Mouse (Mus musculus) MEL (cell line): ENCODE measurements around the gene Ppp4r3a. TPM values are rescaled to one million over a fixed set of nuclear protein-coding genes. Genes with fewer than 3 reads are reported as not detected.
A peak's percentile ranks its signal among the peaks of the same experiment; 100 is the strongest.
"Not testable (repeated sequence)": the region's sequence is repeated elsewhere in the genome, so short reads cannot be mapped to it uniquely, and the experiment has no call there.

Experiments
- DNase-seq: peaks from one replicate; pipeline ENCODE4 v3.0.0; 2011; ENCODE audit warnings: low read depth, low spot score
- H3K27ac ChIP-seq: 2 replicates; pipeline ENCODE4 v1.5.1; 2012; ENCODE audit warnings: low read depth, mild to moderate bottlenecking, control low read depth, low read length, moderate library complexity; ENCODE audit not compliant: control insufficient read depth
- H3K27me3 ChIP-seq, 2 experiments: fragments of 150-350 bp in 1 of 2; sonication (generic) in 1 of 2; 2 replicates each; pipeline ENCODE4 v1.6.1; 2012; ENCODE audit warnings: low read length in 2 of 2, mild to moderate bottlenecking in 2 of 2, improper control_type of control experiment in 1 of 2, moderate library complexity in 1 of 2; ENCODE audit not compliant: insufficient read depth in 2 of 2, control insufficient read depth in 1 of 2
- H3K36me3 ChIP-seq, 2 experiments: 2 replicates each; pipeline ENCODE4 v1.6.1; 2012 to 2014; ENCODE audit warnings: low read length in 2 of 2, improper control_type of control experiment in 1 of 2, inconsistent platforms in 1 of 2, mild to moderate bottlenecking in 1 of 2; ENCODE audit not compliant: insufficient read depth in 2 of 2, control insufficient read depth in 1 of 2
- H3K4me1 ChIP-seq, 2 experiments: fragments of 150-350 bp in 1 of 2; sonication (generic) in 1 of 2; 2 replicates each; pipeline ENCODE4 v1.6.1; 2012; ENCODE audit warnings: low read length in 2 of 2, improper control_type of control experiment in 1 of 2, mild to moderate bottlenecking in 1 of 2; ENCODE audit not compliant: insufficient read depth in 2 of 2, control insufficient read depth in 1 of 2
- H3K4me3 ChIP-seq, 2 experiments: fragments of 150-350 bp in 1 of 2; sonication (generic) in 1 of 2; 2 replicates each; pipeline ENCODE4 v1.5.1; 2012; ENCODE audit warnings: low read depth in 2 of 2, low read length in 2 of 2, mild to moderate bottlenecking in 2 of 2, moderate library complexity in 2 of 2, control low read depth in 1 of 2, improper control_type of control experiment in 1 of 2; ENCODE audit not compliant: control insufficient read depth in 1 of 2, insufficient read depth in 1 of 2
- H3K79me2 ChIP-seq: 2 replicates; pipeline ENCODE4 v1.6.1; 2012; ENCODE audit warnings: mild to moderate bottlenecking, low read length, moderate library complexity; ENCODE audit not compliant: control insufficient read depth, poor library complexity, insufficient read depth
- H3K9ac ChIP-seq: 2 replicates; pipeline ENCODE4 v1.6.1; 2012; ENCODE audit warnings: low read depth, mild to moderate bottlenecking, control low read depth, low read length, moderate library complexity; ENCODE audit not compliant: control insufficient read depth, poor library complexity, severe bottlenecking
- H3K9me3 ChIP-seq: fragments of 150-350 bp; sonication (generic); replicated peaks from 2 replicates; pipeline ENCODE4 v1.6.1; 2012; ENCODE audit warnings: mild to moderate bottlenecking, low read length, improper control_type of control experiment, moderate library complexity; ENCODE audit not compliant: insufficient read depth
- CHD2 ChIP-seq: IDR thresholded peaks from 2 replicates; pipeline ENCODE4 v1.6.1; 2011; ENCODE audit warnings: low read length, improper control_type of control experiment
- CTCF ChIP-seq, 3 experiments: IDR thresholded peaks in 2 of 3; conservative IDR thresholded peaks in 1 of 3; 2 replicates each; pipeline ENCODE4 v1.5.1; 2011 to 2012; ENCODE audit warnings: low read length in 3 of 3, low read depth in 2 of 3, mild to moderate bottlenecking in 2 of 3, improper control_type of control experiment in 1 of 3, inconsistent platforms in 1 of 3, mixed read lengths in 1 of 3, moderate library complexity in 1 of 3; ENCODE audit not compliant: control insufficient read depth in 1 of 3, insufficient read depth in 1 of 3, poor library complexity in 1 of 3, severe bottlenecking in 1 of 3
- E2F4 ChIP-seq: IDR thresholded peaks from 2 replicates; pipeline ENCODE4 v1.6.1; 2011; ENCODE audit warnings: low read depth, low read length, improper control_type of control experiment, borderline replicate concordance
- ELF1 ChIP-seq: IDR thresholded peaks from 2 replicates; pipeline ENCODE4 v1.6.1; 2014; ENCODE audit warnings: low read depth, mild to moderate bottlenecking, inconsistent platforms, low read length, improper control_type of control experiment, moderate library complexity
- ETS1 ChIP-seq: IDR thresholded peaks from 2 replicates; pipeline ENCODE4 v1.6.1; 2012; ENCODE audit warnings: low read depth, mild to moderate bottlenecking, inconsistent platforms, low read length, improper control_type of control experiment, moderate library complexity
- GATA1 ChIP-seq: IDR thresholded peaks from 2 replicates; pipeline ENCODE4 v1.6.1; 2011; ENCODE audit warnings: low read depth, low read length, improper control_type of control experiment
- JUND ChIP-seq: IDR thresholded peaks from 2 replicates; pipeline ENCODE4 v1.6.1; 2011; ENCODE audit warnings: low read depth, mild to moderate bottlenecking, improper control_type of control experiment, low read length
- KAT2A ChIP-seq: conservative IDR thresholded peaks from 2 replicates; pipeline ENCODE4 v1.6.1; 2012; ENCODE audit warnings: low read depth, low read length, improper control_type of control experiment, inconsistent platforms
- MYC ChIP-seq: IDR thresholded peaks from 2 replicates; pipeline ENCODE4 v1.6.1; 2011; ENCODE audit warnings: low read depth, mild to moderate bottlenecking, low read length, improper control_type of control experiment, moderate library complexity
- POLR2AphosphoS5 ChIP-seq: IDR thresholded peaks from 2 replicates; pipeline ENCODE4 v1.6.1; 2012; ENCODE audit warnings: low read depth, borderline replicate concordance, mild to moderate bottlenecking, inconsistent platforms, low read length, moderate library complexity, mixed read lengths
- RAD21 ChIP-seq: IDR thresholded peaks from 2 replicates; pipeline ENCODE4 v1.6.1; 2011; ENCODE audit warnings: mild to moderate bottlenecking, low read depth, low read length, improper control_type of control experiment
- RCOR1 ChIP-seq: IDR thresholded peaks from 2 replicates; pipeline ENCODE4 v1.6.1; 2012; ENCODE audit warnings: low read depth, mild to moderate bottlenecking, inconsistent platforms, low read length, improper control_type of control experiment
- SIN3A ChIP-seq: IDR thresholded peaks from 2 replicates; pipeline ENCODE4 v1.6.1; 2012; ENCODE audit warnings: low read length, improper control_type of control experiment, inconsistent platforms
- TBP ChIP-seq: IDR thresholded peaks from 2 replicates; pipeline ENCODE4 v1.8.0; 2011; ENCODE audit warnings: low read depth, low read length, improper control_type of control experiment
- USF2 ChIP-seq, 2 experiments: IDR thresholded peaks; 2 replicates each; pipeline ENCODE4 v1.6.1; 2011 to 2012; ENCODE audit warnings: improper control_type of control experiment in 2 of 2, low read length in 2 of 2, borderline replicate concordance in 1 of 2, inconsistent platforms in 1 of 2, low read depth in 1 of 2, mild to moderate bottlenecking in 1 of 2; ENCODE audit not compliant: insufficient read depth in 1 of 2
- polyA plus RNA-seq, 2 experiments: library from polyadenylated mRNA; stranded (reverse) in 1 of 2; unstranded in 1 of 2; fragments of >175 nt in 1 of 2; fragments of >200 nt in 1 of 2; gene quantifications; 2 replicates each; pipeline versions ENCODE4 v1.2.1 to v1.2.4; 2012; ENCODE audit warnings: low replicate concordance in 2 of 2, low read depth in 1 of 2; ENCODE audit not compliant: insufficient read length in 2 of 2, insufficient read depth in 1 of 2, missing spikeins in 1 of 2
- total RNA-seq: library from RNA; depleted of rRNA; stranded (reverse); fragments of 300-350 nt; gene quantifications from 2 replicates; pipeline ENCODE4 v1.2.3, GENCODE M21; 2012

Gene Ppp4r3a
- total and polyA plus RNA-seq, 3 experiments: 48.5 to 701 (median 61.2) TPM

- Histone ChIP-seq H3K4me1 (peaks cover 18 to 45% of the 10 kb centered on the region in 2 experiments), H3K4me3 (peak overlapping the region in 1 of 2 experiments; percentile 16; a peak in 1 of 4 replicates), H3K9me3 (no peaks in the 10 kb centered on the region), H3K79me2 (peaks cover 17% of the 10 kb centered on the region), H3K36me3 (peaks cover 0 to 37% of the 10 kb centered on the region in 2 experiments; a peak in 2 of 4 replicates)
- TF ChIP-seq RCOR1 (peak; percentile 67; the same call in 1 of the 2 replicates), CTCF (IDR thresholded peaks at IDR 0.05 in 2 of 3, conservative IDR thresholded peaks at IDR 0.05 in 1 of 3; ENCODE audit: control insufficient read depth in 1 of 3, insufficient read depth in 1 of 3, low read depth in 2 of 3, low read length in 3 of 3, poor library complexity in 1 of 3, severe bottlenecking in 1 of 3) (no peak), TBP (0 out of 2 replicates have a peak, but pooled peaks have one; percentile 45), RAD21 (no peak), POLR2AphosphoS5 (no peak), GATA1 (peak; percentile 42; the same call in 1 of the 2 replicates), SIN3A (no peak; the same call in 1 of the 2 replicates), MYC (no peak)
- TF ChIP-seq, all 39 proteins: peak for 3
- Histone ChIP-seq H3K27ac (peak overlapping the region; percentile 52), H3K27me3 (no peaks in the 10 kb centered on the region), H3K9ac (peak overlapping the region; percentile 22)
- peak; percentile 85 for DNase-seq
Observed at GRCm38 (mm10) chr12:101014549-101015164, 68.8 kb downstream of the Ppp4r3a start.

- not testable (repeated sequence) for H3K4me3 ChIP-seq, H3K27ac ChIP-seq, H3K27me3 ChIP-seq, H3K9ac ChIP-seq, DNase-seq, H3K9me3 ChIP-seq
- H3K79me2 ChIP-seq: peaks cover 18% of the 10 kb centered on the region
- peaks cover 18 to 54% of the 10 kb centered on the region in 2 experiments for H3K4me1 ChIP-seq
- H3K36me3 ChIP-seq: peaks cover 0 to 46% of the 10 kb centered on the region in 2 experiments; a peak in 2 of 4 replicates
Observed at GRCm38 (mm10) chr12:101013668-101014067, 69.8 kb downstream of the Ppp4r3a start.

- H3K4me1 ChIP-seq: peaks cover 13 to 56% of the 10 kb centered on the region in 2 experiments
- H3K9me3 ChIP-seq: no peaks in the 10 kb centered on the region
- DNase-seq: no peak
- no peak overlapping the region for H3K4me3 ChIP-seq
- H3K9ac ChIP-seq: no peak overlapping the region
- H3K27me3 ChIP-seq: no peaks in the 10 kb centered on the region
- H3K27ac ChIP-seq: no peak overlapping the region
- TF ChIP-seq USF2 (IDR thresholded peaks at IDR 0.05; ENCODE audit: borderline replicate concordance in 1 of 2, insufficient read depth in 1 of 2, low read depth in 1 of 2, low read length in 2 of 2) (no peak), ETS1 (no peak), POLR2AphosphoS5 (no peak), KAT2A (no peak), ELF1 (no peak), CHD2 (no peak), JUND (no peak), E2F4 (no peak), RAD21 (no peak)
- peaks cover 0 to 44% of the 10 kb centered on the region in 2 experiments; a peak in 2 of 4 replicates for H3K36me3 ChIP-seq
- H3K79me2 ChIP-seq: peaks cover 19% of the 10 kb centered on the region
Observed at GRCm38 (mm10) chr12:101013078-101013665, 70.3 kb downstream of the Ppp4r3a start.
